Mouse (Mus musculus) brown adipose tissue, adult 24 weeks (tissue): ENCODE results near the gene Thrap3. TPM values are rescaled to one million over a fixed set of nuclear protein-coding genes. Genes with fewer than 3 reads are reported as not detected.
"Not testable (repeated sequence)": the region's sequence is repeated elsewhere in the genome, so short reads cannot be mapped to it uniquely, and the experiment has no call there.

Experiments
- H3K27ac ChIP-seq: fragments of 200-500 bp; replicated peaks from 2 replicates; pipeline ENCODE4 v1.5.1; 2012; ENCODE audit warnings: low read depth, mild to moderate bottlenecking, low read length
- H3K4me1 ChIP-seq: fragments of 200-500 bp; 2 replicates; pipeline ENCODE4 v1.6.1; 2012; ENCODE audit warnings: low read length, mixed read lengths; ENCODE audit not compliant: control insufficient read depth, insufficient read depth, insufficient read length
- H3K4me3 ChIP-seq: fragments of 200-500 bp; 2 replicates; pipeline ENCODE4 v1.5.1; 2012; ENCODE audit warnings: low read depth, mild to moderate bottlenecking, low read length, moderate library complexity; ENCODE audit not compliant: insufficient read depth
- polyA plus RNA-seq: library from polyadenylated mRNA; stranded (reverse); fragments of >200 nt; gene quantifications from 2 replicates; pipeline ENCODE4 v1.2.4, GENCODE M21; 2012; ENCODE audit not compliant: missing spikeins, insufficient read depth, insufficient read length

Gene Thrap3
- polyA plus RNA-seq, 1 experiment = 120 TPM

GRCm38 (mm10) chr4:126200036-126200435 lies 2.5 kb downstream of the Thrap3 start:
- peaks cover 23% of the 10 kb centered on the region for H3K4me1 ChIP-seq

GRCm38 (mm10) chr4:126199556-126199955 lies 3.0 kb downstream of the Thrap3 start:
- Histone ChIP-seq H3K4me3 (peak overlapping the region; percentile 15; the same call in 1 of the 2 replicates), H3K27ac (peak overlapping the region; percentile 36), H3K4me1 (peaks cover 23% of the 10 kb centered on the region)

More at GRCm38 (mm10) chr4:126200036-126200435, 2.5 kb downstream of the Thrap3 start:
- Histone ChIP-seq H3K27ac (peak overlapping the region; percentile 30; the same call in 1 of the 2 replicates), H3K4me3 (peak overlapping the region; percentile 21)

- Histone ChIP-seq H3K27ac (peak overlapping the region; percentile 27; the same call in 1 of the 2 replicates), H3K4me1 (peaks cover 20% of the 10 kb centered on the region), H3K4me3 (no peak overlapping the region)
Observed at GRCm38 (mm10) chr4:126197485-126197884, 5.1 kb downstream of the Thrap3 start.

DNA sequence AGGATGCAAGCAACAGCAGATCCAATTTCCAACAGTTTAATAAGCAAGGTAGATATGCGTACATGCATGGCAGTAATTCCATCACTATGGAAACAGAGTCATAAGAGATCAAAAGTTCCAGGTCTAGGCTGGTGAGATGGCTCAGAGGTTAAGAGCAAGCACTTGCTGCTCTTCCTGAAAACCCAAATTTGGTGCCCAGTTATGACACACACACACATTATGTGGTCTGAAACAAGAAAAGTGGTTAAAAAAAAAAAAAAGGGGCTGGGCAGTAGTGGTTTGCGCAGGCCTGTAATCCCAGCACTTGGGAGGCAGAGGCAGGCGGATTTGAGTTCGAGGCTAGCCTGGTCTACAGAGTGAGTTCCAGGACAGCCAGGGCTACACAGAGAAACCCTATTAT lies 7.6 kb downstream of the Thrap3 start:
- H3K4me1 ChIP-seq = peaks cover 16% of the 10 kb centered on the region
- H3K27ac ChIP-seq = no peak overlapping the region
- no peak overlapping the region for H3K4me3 ChIP-seq

- Histone ChIP-seq H3K27ac (no peak overlapping the region), H3K4me3 (no peak overlapping the region), H3K4me1 (peaks cover 13% of the 10 kb centered on the region; the same call in 1 of the 2 replicates)
Observed at GRCm38 (mm10) chr4:126194216-126194615, 8.3 kb downstream of the Thrap3 start.

DNA sequence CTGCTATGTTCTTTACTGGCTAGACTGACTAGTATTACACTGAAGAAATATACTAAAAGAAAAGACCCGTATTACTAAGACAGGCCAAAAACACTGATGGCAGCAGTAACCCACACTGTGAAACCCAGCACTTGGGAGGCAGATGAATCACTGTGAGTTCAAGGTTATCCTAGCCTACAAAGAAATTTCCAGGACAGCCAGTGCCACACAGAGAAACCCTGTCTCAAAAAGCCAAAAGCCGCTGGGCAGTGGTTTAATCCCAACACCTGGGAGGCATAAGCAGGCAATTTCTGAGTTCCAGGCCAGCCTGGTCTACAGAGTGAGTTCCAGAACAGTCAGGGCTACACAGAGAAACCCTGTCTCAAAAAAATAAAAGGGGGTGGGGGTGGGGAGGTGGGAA lies 11.9 kb downstream of the Thrap3 start:
- H3K27ac ChIP-seq = no peak overlapping the region
- H3K4me1 ChIP-seq = no peaks in the 10 kb centered on the region
- H3K4me3 ChIP-seq = no peak overlapping the region

- Histone ChIP-seq H3K4me1 (no peaks in the 10 kb centered on the region), H3K4me3 (no peak overlapping the region), H3K27ac (no peak overlapping the region; the same call in 1 of the 2 replicates)
Observed at GRCm38 (mm10) chr4:126187096-126187495, 15.5 kb downstream of the Thrap3 start.

GRCm38 (mm10) chr4:126183034-126183433 lies 19.5 kb downstream of the Thrap3 start:
- Histone ChIP-seq H3K4me1 (no peaks in the 10 kb centered on the region), H3K4me3 (no peak overlapping the region), H3K27ac (no peak overlapping the region)

- Histone ChIP-seq H3K4me3 (no peak overlapping the region), H3K27ac (no peak overlapping the region), H3K4me1 (no peaks in the 10 kb centered on the region)
Observed at GRCm38 (mm10) chr4:126181170-126181957, 21.2 kb downstream of the Thrap3 start.

DNA sequence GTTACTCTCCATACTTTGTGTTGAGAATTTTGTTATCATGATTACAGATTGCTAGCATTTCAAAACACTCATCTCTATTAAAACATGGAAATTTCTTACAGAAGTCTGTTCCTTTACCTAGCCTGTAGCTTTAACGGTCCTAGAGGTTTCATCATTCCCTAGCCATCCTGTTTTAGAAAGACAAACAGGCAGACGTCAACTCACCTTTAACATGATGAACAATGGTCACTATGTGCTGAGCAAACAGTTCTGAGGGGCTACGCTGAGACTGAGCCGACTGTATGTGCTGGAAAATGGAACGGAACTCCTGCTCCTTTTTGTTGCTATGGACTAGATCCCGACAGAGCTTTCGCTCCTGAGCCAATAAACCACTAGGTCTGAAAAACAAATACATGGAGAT lies 26.6 kb downstream of the Thrap3 start:
- not testable (repeated sequence) for H3K4me1 ChIP-seq, H3K4me3 ChIP-seq, H3K27ac ChIP-seq

DNA sequence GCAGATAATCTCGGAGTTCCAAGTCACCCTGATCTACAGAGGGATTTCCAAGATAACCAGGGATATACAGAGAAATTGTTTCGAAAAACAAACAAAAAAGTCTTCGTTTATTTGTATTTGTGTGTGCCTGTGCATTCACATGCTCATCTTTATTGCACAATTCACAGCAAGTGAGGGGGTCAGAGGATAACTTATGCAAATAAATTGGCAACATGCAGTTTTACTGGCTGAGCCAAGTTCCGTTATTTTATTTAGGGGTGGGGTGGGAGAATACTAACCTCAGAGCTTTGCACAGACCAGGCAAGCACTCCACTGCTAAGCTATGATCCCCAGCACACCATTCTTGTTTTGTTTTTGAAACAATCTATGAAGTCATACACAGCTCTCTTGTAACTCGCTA lies 28.8 kb downstream of the Thrap3 start:
- H3K27ac ChIP-seq = no peak overlapping the region
- no peak overlapping the region for H3K4me3 ChIP-seq

GRCm38 (mm10) chr4:126170737-126171136 lies 31.8 kb downstream of the Thrap3 start:
- H3K27ac ChIP-seq, H3K4me1 ChIP-seq, H3K4me3 ChIP-seq: not testable (repeated sequence)

More for the DNA sequence above, 28.8 kb downstream of the Thrap3 start:
- H3K4me1 ChIP-seq = peaks cover 3% of the 10 kb centered on the region

DNA sequence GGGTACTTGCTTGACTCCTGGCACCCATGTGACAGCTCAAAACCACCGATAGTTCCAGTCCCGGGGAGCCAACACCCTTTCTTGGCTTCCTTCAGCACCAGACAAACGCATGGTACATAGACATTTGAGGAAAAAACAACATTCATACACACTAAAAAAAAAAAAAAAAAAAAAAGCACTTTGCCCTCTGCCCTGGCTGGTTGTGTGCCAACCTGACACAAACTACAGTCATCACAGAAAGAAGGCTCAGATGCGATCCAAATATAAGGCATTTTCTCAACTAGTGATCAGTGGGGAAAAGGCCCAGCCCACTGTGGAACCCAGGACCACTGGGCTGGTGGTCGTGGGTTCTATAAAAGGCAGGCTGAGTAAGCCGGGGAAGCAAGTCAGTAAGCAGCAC lies 33.7 kb downstream of the Thrap3 start:
- H3K27ac ChIP-seq = peak overlapping the region; percentile 9
- no peak overlapping the region for H3K4me3 ChIP-seq
- H3K4me1 ChIP-seq = peaks cover 8% of the 10 kb centered on the region

DNA sequence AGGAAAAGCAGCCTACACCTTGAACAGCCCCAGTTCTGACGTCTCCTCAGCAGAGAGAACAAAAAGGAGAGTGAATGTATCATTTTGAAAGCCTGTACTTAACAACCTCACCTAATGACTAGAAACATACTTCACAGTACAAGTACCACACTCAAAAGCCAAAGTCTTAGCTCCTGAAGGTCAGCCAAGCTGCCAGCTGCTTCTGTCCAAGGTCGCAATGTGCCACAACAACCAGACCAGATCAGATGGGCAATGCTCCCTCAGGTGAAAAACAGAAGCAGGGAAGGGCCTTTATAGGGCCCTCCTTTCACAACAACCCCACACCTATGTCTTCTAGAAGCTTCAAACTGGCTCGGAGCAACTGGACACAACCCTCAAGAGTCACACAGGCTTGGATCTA lies 36.5 kb downstream of the Thrap3 start:
- H3K4me1 ChIP-seq = peaks cover 17% of the 10 kb centered on the region
- no peak overlapping the region for H3K4me3 ChIP-seq
- H3K27ac ChIP-seq = peak overlapping the region; percentile 93

DNA sequence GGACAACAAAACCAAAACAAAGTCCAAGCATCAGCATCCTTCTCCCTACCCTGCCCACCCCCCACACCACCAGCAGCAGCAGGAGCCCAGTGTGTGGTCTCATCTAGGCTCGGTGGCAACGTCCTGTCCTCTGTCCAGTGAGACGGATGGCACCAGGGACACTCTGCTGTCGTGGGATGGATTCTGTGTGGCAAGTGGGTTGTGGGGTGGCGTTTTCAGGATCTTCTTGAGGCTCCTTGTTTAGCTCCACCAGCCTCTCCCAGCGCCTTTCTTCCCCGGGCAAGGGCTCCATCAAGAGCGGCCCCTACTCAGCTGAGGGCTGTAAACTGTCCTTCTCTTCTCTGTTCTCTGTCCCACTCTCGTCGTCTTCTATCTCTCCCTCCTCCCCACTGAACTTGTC lies 37.5 kb downstream of the Thrap3 start:
- not testable (repeated sequence) for H3K4me3 ChIP-seq, H3K27ac ChIP-seq
- peaks cover 17% of the 10 kb centered on the region for H3K4me1 ChIP-seq

GRCm38 (mm10) chr4:126163685-126164084 lies 38.9 kb downstream of the Thrap3 start:
- H3K4me3 ChIP-seq = peak overlapping the region; percentile 74; the same call in 1 of the 2 replicates
- H3K27ac ChIP-seq = peak overlapping the region; percentile 73
- peaks cover 15% of the 10 kb centered on the region for H3K4me1 ChIP-seq
